Mouse (Mus musculus): ENCODE measurements around the gene Nr1h5. TPM values are rescaled to one million over a fixed set of nuclear protein-coding genes. Genes with fewer than 3 reads are reported as not detected.

Gene Nr1h5
- total RNA-seq (2015) (not detected in 2 replicates), total RNA-seq (2017) (not detected in 2 replicates)

DNA sequence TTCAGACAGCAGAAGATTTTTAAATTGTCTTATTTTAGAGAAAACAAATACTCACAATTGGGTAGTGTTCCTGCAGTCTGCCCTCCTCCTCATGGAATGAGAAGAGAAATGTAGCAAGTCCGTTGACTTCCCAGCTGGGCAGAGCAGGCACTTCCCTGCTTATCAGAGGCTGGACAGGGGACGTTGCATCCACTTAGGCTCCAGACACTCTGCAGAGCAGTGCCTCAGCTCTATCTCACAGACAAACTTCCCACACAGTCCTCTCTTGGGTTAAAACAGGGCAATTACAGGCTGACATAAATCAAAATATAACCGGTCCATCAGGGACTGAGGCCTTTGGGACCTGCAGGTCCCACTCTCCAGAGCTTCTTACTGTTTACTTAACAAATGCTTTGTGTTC lies at the start of gene Nr1h5:
Gene Nr1h5 (minus strand): TSS at position 101 of the 400 bp plus-strand sequence.
- ATAC-seq (ENCODE audit: poor library complexity, severe bottlenecking), result no peak

DNA sequence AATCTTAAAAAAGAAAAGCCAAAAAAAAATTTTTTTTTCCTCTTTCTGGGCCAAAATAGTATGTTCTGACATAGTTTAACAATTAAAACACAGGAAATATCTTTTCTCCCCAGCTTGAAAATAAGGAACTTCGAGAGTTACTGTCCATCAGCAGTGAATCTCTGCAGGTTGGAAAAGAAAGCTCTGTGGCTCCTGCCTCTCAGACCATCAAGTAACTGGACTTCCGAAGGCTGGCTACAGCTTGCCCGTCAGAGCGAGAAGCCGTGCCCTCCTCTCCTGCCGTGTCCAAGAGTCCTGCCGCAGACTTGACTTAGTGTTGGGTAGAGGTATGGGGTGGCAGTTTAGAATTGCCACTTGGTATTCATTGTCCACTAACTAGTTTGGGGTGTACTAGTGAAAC lies 37.7 kb upstream of the Nr1h5 start:
- ATAC-seq (ENCODE audit: poor library complexity, severe bottlenecking), result no peak

DNA sequence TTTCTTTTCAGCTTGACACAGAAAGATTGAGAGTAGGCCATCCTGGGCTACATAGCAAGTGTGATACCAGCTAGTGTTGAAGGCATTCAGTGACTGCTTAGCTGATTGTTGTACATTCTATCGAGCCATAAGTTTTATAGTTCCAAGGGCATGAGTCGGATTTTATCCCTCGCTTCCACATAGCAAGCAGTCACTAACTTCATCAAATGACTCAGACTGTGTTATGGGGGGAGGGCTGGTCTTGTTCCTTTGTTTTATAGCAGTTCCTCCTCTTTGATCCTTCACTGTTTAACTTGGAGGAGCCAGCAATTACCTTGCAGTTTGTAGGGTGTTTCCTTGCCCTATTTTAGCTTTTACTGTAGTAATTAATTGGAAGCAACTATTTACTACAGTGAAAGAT lies 33.7 kb upstream of the Nr1h5 start:
- no peak for ATAC-seq (ENCODE audit: poor library complexity, severe bottlenecking)

DNA sequence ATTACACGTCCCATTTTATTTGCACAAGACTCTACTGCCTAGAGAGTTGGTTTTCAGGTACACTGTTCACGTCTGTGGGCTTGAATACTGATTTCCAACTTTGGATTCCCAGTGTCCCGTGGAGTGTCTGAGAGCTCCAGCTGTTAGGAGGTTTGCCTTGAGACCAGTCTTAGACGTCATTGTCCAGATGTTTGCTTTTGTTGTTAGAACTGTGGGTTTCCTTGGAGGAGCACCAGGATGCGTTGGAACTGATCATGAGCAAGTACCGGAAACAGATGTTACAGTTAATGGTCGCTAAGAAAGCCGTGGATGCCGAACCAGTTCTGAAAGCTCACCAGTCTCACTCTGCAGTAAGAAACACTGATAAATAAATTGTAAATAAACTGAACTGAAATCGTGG lies 33.1 kb upstream of the Nr1h5 start:
- ATAC-seq (ENCODE audit: poor library complexity, severe bottlenecking), result no peak

DNA sequence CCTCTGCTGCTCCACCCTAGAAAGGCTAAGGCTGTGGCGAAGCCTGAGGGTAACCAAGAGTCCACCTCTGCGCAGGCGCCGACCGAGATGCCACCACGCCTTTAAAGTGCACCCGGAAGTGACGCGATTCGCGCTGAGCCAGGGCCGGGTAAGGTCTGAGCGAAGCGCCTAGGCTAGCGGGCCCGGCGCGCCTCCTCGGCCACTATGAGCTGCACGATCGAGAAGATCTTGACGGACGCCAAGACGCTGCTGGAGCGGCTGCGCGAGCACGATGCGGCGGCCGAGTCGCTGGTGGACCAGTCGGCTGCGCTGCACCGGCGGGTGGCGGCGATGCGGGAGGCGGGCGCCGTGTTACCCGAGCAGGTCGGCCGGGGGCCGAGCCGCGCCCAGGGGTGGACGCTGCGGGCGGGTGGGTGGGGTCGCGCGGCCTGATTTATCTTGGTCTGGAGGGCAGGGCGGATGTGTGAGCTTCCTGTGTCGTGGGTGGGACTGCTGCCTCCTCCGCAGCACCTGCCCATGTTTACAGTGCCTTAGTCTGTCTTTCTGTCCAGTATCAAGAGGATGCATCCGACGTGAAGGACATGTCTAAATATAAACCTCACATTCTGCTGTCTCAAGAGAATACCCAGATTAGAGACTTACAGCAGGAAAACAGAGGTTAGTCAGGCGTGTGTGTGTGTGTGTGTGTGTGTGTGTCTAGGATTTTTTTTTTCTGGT lies 31.8 kb upstream of the Nr1h5 start, which contains the start of gene Sike1:
Gene Sike1 (plus strand): TSS at position 104 of the 717 bp plus-strand sequence.
- peak; percentile 88 for ATAC-seq (ENCODE audit: poor library complexity, severe bottlenecking)

GRCm38 (mm10) chr3:102995233-102995604 lies 31.3 kb upstream of the Nr1h5 start:
- no peak for ATAC-seq (ENCODE audit: poor library complexity, severe bottlenecking)

DNA sequence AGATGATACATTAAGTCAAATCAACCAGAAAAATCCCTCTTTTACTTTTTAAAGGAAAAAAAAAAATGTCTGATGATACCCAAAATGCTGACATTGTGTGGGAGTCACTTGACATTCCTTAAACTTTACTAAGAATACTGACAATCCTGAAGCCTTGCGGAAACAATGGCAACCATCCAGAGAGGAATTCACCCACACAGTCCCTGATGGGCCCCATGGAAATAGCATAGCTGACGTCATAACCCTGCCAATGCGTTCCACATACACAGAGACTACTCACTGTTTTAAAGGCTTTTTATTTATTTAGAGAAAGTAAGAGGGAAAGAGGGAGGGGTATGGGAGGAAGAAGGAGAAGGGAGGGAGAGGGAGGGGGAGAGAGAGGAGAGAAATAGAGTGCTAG lies 29.0 kb upstream of the Nr1h5 start:
- ATAC-seq (ENCODE audit: poor library complexity, severe bottlenecking), result no peak

DNA sequence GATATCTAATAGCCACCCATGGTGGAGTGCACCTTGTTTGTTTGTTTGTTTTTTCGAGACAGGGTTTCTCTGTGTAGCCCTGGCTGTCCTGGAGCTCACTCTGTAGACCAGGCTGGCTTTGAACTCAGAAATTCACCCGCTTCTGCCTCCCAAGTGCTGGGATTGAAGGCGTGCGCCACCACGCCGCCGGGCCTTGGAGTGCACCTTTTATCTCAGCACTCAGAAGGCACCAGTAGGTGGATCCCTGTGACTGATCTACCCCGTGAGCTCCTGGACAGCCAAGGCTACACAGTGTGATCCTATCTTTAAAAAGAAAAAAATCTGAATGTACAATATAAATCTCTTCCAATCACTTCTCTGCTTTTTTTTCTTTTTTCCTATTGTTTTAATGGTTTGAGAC lies 27.1 kb upstream of the Nr1h5 start:
- no peak for ATAC-seq (ENCODE audit: poor library complexity, severe bottlenecking)

DNA sequence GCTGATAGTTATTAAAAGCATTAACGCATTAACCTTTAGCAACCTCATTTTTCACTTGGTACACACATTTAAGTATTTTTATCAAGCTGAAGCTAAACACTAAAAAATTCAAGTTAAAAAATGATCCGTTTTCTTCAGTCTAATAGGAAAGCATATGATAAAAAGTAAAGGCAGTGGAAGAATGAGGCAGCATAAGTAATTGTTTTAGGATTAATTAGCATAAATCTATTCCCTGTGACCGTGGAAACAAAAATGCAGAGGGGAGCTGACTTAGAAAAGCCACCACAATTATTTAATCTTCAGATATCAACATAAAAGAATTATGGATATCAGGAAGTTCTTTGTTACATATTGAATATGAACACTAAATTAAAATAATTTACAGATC lies 16.4 kb upstream of the Nr1h5 start:
- no peak for ATAC-seq (ENCODE audit: poor library complexity, severe bottlenecking)

- no peak for ATAC-seq (ENCODE audit: poor library complexity, severe bottlenecking)
Observed at GRCm38 (mm10) chr3:102979550-102980348, 15.8 kb upstream of the Nr1h5 start.

- ATAC-seq (ENCODE audit: poor library complexity, severe bottlenecking), result no peak
Observed at GRCm38 (mm10) chr3:102976906-102977305, 13.0 kb upstream of the Nr1h5 start.

DNA sequence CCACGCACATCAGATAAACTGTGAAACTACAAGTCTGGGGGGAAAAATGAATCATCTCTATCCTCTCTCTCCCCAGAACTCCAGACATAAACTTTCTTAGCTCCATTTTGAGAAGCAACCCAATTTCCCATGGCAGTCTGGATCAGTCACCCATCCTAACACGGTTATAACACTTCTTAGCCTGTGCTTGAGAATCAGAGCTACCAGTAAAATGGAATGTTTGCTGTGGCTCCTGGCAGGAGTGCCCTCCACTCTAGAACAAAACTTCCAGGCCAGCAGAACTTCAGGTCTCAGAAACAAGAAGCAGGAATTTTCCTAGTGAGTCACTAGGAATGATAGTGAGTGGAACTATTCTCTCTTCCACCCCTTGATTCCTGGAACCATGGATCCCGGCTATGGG lies 6.6 kb upstream of the Nr1h5 start:
- ATAC-seq (ENCODE audit: poor library complexity, severe bottlenecking), result no peak

DNA sequence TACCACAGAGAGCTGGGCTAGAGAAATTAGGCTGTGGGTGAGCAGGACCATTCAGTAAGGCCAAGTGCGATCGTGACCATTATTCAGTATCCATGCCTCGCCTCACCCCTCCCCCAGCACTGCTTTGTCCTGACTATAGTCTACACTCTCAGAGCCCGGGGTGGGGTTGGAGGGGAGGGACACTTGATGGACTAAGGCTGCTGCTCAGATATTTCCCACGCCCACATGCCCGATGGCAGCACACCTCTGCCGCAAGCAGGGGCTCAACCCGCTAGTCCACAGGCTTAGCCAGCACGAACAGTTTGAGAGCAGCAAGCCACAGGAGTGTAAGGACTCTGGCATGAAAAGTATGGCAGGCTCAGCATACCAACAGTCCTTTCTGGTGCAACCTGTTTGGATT lies 6.1 kb upstream of the Nr1h5 start:
- no peak for ATAC-seq (ENCODE audit: poor library complexity, severe bottlenecking)

DNA sequence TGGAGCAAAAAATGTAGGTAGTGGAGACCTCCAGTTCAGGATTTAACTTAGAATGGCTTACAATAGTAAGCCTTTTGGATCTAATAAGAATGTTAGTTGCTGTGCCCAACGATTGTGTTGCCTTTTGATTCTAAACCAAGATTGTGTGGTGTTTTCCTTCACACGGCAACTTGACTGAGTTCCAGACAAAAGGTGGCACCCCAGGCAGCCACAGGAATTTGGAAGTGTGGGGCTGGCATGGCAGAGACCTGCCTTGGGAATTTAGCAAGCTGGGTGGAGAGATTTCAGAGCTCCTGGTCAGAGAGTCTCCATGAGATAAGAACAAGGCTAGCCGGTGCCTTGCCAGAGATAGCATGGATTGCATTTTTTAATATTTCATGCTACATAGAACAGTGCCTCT lies 8.3 kb downstream of the Nr1h5 start:
- ATAC-seq (ENCODE audit: poor library complexity, severe bottlenecking), result no peak

DNA sequence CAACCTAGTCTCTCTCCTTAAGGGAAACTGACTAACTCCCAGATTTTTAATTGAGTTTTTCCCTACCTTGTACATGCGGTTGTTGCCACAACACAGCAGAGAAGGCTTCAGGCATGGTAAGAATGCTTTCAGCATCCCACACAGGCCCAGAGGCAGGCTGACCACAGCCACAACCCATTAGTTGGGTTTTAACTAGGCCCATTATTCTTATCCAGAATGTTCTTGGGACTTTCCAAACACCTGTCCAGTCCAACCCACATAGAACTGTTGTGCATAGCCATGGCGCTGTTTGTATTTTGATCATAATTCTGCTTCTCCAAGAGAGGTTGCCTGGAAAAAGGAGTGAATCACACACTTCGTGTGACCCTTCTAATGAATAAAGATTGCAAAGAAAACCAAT lies 8.8 kb downstream of the Nr1h5 start:
- no peak for ATAC-seq (ENCODE audit: poor library complexity, severe bottlenecking)

DNA sequence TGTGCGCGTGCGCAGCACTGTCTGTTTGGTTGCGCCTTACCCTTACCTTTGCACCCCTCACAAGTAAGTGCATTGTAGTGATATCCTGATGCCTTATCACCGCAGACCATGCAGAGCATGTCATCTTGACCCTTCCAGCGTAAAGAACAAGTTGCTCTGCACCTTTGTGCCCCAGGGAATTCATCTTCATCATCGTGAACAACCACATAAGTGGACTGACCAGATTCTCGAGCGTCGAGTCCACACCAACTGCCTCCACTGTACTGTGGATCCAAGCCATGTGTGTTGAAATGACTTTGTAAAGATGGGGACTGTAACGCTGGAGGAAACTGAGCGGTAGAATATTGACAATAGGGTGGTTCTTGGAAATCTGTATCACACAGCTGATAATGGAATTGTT lies 9.5 kb downstream of the Nr1h5 start:
- ATAC-seq (ENCODE audit: poor library complexity, severe bottlenecking), result no peak

DNA sequence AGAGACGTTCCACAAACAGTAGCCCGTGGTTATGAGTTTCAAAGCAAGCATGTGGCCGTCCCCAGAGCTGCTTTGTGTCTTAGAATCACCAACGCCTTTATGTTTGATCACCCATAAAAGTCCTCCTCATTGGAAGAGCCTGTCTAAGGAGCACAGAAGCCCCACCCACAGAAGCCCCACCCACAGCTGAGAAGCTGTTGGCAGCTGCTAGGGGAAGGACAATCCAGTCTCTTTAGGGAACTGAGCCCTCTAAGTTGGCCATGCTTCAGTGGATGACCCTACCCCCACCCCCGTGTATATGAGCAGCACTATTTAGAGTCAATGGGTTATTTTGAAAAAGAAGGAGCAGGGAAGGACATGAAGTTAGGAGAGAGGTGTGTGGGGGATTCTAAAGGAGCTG lies 17.1 kb downstream of the Nr1h5 start:
- no peak for ATAC-seq (ENCODE audit: poor library complexity, severe bottlenecking)

DNA sequence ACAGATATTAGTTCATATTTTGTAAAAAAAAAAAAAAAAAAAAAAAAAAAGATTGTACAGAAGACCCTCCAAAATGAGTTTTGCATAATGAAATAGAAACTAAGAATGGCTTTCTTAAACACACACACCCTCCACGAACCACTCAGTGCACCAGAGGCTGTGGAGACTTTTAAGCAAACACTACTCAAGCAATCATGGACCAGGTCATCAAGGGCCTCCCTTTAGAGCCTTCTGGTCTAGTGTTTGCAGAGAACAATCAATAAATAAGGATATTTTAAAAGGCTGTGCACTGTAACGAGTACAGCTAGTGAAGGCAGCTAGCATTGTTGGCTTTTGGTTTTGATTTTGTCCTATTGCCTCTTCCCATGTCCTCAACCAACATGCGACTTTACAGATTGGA lies 17.6 kb downstream of the Nr1h5 start:
- ATAC-seq (ENCODE audit: poor library complexity, severe bottlenecking), result no peak

DNA sequence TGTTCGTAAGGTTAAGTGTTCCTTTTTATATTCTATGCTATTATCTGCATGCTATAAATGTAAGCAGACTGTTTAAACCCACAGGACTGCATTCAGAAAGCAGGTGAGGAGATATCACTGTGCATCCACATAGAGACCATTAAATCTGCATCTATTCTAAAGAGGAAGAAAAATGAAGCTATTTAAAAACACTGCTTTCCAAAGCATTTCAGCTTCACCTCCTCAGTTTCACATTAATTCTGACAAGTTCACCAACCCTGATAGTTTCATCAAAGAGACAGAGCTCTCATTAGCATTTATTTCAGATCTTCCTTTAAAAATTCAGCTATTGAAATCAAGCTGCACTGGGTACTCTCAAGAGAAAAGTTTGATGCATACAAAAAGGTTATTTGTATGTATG lies 25.8 kb downstream of the Nr1h5 start:
- ATAC-seq (ENCODE audit: poor library complexity, severe bottlenecking), result no peak

- no peak for ATAC-seq (ENCODE audit: poor library complexity, severe bottlenecking)
Observed at GRCm38 (mm10) chr3:102935451-102936354, 28.2 kb downstream of the Nr1h5 start, which contains the start of gene Sycp1. TSS of gene Sycp1 (minus strand) at chr3:102936100.

DNA sequence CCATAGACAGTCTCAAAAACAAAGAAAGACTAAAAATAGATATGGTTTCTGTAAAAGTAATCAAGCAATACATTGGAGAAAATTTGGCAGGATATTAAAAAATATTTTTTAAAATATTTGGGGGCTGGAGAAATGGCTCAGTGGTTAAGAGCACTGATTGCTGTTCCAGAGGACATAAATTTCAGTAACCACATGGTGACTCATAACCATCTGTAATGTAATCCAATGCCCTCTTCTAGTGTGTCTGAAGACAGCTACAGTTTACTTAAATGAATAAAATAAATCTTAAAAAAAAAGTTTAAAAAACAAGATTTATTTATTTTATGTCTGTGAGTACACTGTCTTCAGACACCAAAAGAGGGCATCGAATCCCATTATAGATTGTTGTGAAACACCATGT lies 64.8 kb downstream of the Nr1h5 start:
- ATAC-seq (ENCODE audit: poor library complexity, severe bottlenecking), result no peak

All from megakaryocyte, adult 5-6 weeks (primary cell).